ENCODE assay signal across 8 mouse cellular contexts in the genomic region with DNA sequence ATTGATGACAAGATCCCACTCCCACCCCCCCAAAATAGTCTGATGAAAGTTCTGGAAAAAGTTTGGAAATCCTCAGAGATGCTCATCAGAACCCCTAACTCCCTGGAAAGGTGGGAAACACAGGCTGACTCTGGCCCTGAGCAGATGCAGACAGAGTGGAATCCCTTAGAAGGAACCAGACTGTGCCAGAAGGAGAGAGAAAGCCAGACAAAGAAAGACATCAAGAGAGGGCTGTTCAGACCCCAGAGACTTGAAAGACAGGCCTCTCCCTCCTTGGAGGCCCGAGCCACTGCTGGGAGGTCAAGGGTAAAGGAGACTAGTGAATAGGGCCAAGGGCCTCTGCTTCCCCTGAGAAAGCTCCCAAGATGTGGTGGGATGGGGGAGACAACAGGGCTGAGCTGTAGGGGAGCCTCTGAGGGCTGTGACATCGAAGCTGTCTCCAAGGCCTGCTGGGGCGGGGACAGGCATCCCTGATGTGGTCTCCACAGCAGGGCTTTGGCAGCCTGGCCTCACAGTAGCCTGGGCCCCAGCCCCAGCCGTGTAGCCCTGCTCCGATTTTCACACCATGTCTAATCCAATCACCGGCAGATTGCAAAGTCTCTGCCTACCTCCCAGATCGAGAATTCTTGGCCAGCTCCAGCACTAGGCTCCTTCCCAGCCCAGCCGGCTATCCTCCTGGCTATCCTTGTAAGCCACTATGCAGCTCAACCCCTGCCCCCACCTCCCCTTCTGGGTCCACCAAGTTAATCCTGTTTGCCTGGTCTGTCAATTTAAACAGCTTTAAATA.
DNase-seq lines count a peak whose midpoint lies in the region; ATAC-seq and TF ChIP-seq lines count a peak whose summit lies in the region.

No protein-coding gene starts in this region.

- no peak overlapping the region for H3K4me3 ChIP-seq in left cerebral cortex, adult 2 months
- no peak overlapping the region for H3K4me3 ChIP-seq in embryonic facial prominence, embryonic 13.5 days
- H3K4me3 ChIP-seq in hindbrain, postnatal 0 days (ENCODE audit: low read length) = no peak overlapping the region

- intact Hi-C loops in left cerebral cortex, postnatal 4 days (cut with DNase I) = no loop called here
- intact Hi-C loops in left cerebral cortex, adult 2 months (cut with DNase I) = loop anchor here (10.0 kb wide), 1 partner anchor 408 kb away; no protein-coding TSS in a partner anchor

- TF ChIP-seq CTCF in left cerebral cortex, adult 2 months (IDR thresholded peaks at IDR 0.05) = no peak
- no peak for TF ChIP-seq CTCF in hindbrain, postnatal 0 days (IDR thresholded peaks at IDR 0.05; ENCODE audit: low read depth)

- ATAC-seq in embryonic facial prominence, embryonic 13.5 days (ENCODE audit: insufficient number of reproducible peaks, insufficient read depth, low FRiP score, low TSS enrichment, low read depth) = peak; percentile 61
- peak; percentile 94 for ATAC-seq in hindbrain, postnatal 0 days

- H3K4me2 ChIP-seq in embryonic facial prominence, embryonic 13.5 days = 0 out of 2 replicates have a peak overlapping the region, but pooled peaks have one; percentile 7
- no peak overlapping the region for H3K4me2 ChIP-seq in hindbrain, postnatal 0 days (ENCODE audit: low read depth, low read length)

- 8% methylated on average over 8 of the region's 8 CpGs for WGBS in embryonic facial prominence, embryonic 13.5 days
- 16% methylated on average over 8 of the region's 8 CpGs for WGBS in hindbrain, postnatal 0 days

- DNase-seq in left cerebral cortex, postnatal 4 days = peak; percentile 93
- DNase-seq in left cerebral cortex, adult 2 months (ENCODE audit: extremely low spot score in 1 of 2, low spot score in 2 of 2) = no peak
- peak; percentile 85 for DNase-seq in hindbrain, postnatal 0 days (ENCODE audit: low spot score)
- peak; percentile 72 for DNase-seq in retina, embryonic 14.5 days (ENCODE audit: low spot score)
- DNase-seq in testis, postnatal 14 days (ENCODE audit: low spot score) = no peak
- DNase-seq in kidney, postnatal 10 days = no peak
- DNase-seq in kidney, adult 9 months = no peak

- no peaks in the 10 kb centered on the region for H3K36me3 ChIP-seq in embryonic facial prominence, embryonic 13.5 days
- H3K36me3 ChIP-seq in hindbrain, postnatal 0 days (ENCODE audit: insufficient read depth, low read length) = no peaks in the 10 kb centered on the region

- 0 out of 2 replicates have a peak overlapping the region, but pooled peaks have one; percentile 36 for H3K9ac ChIP-seq in embryonic facial prominence, embryonic 13.5 days
- H3K9ac ChIP-seq in hindbrain, postnatal 0 days (replicated peaks; ENCODE audit: low read length) = no peak overlapping the region

- H3K27ac ChIP-seq in left cerebral cortex, adult 2 months = no peak overlapping the region
- peak overlapping the region; percentile 77 for H3K27ac ChIP-seq in embryonic facial prominence, embryonic 13.5 days
- H3K27ac ChIP-seq in hindbrain, postnatal 0 days = peak overlapping the region; percentile 60; the same call in 1 of the 2 replicates

- H3K9me3 ChIP-seq in embryonic facial prominence, embryonic 13.5 days = no peaks in the 10 kb centered on the region
- no peaks in the 10 kb centered on the region for H3K9me3 ChIP-seq in hindbrain, postnatal 0 days (ENCODE audit: low read length)

- peaks cover 47% of the 10 kb centered on the region for H3K4me1 ChIP-seq in embryonic facial prominence, embryonic 13.5 days
- 0 out of 2 replicates have a peak, but pooled peaks cover 5% of the 10 kb centered on the region for H3K4me1 ChIP-seq in hindbrain, postnatal 0 days (ENCODE audit: insufficient read depth, low read length)

- peaks cover 7% of the 10 kb centered on the region; the same call in 1 of the 2 replicates for H3K27me3 ChIP-seq in embryonic facial prominence, embryonic 13.5 days
- 0 out of 2 replicates have a peak, but pooled peaks cover 3% of the 10 kb centered on the region for H3K27me3 ChIP-seq in hindbrain, postnatal 0 days (ENCODE audit: insufficient read depth, low read length)

Comparison
In these comparisons a context has a peak if more than half of its experiments do, and no peak if none do; other contexts are left out.
1. DNase-seq: peak in left cerebral cortex, postnatal 4 days (single experiment), hindbrain, postnatal 0 days (single experiment) and retina, embryonic 14.5 days (single experiment); none in left cerebral cortex, adult 2 months (0 of 2), testis, postnatal 14 days (single experiment), kidney, postnatal 10 days (single experiment) and kidney, adult 9 months (single experiment).